Mouse (Mus musculus) embryo, embryonic 10.5 days (tissue): Measurements from ENCODE around the gene Wdr35.
A peak's percentile ranks its signal among the peaks of the same experiment; 100 is the strongest.

ENCODE experiments used
- DNase-seq: peaks from one replicate; pipeline ENCODE4 v3.0.0-alpha.2; 2015; ENCODE audit warnings: low spot score

Wdr35 gene

GRCm38 (mm10) chr12:9053345-9053744 lies 79.7 kb downstream of the Wdr35 start:
- DNase-seq: no peak

- no peak for DNase-seq
Observed at GRCm38 (mm10) chr12:9054012-9054411, 80.3 kb downstream of the Wdr35 start.

DNA sequence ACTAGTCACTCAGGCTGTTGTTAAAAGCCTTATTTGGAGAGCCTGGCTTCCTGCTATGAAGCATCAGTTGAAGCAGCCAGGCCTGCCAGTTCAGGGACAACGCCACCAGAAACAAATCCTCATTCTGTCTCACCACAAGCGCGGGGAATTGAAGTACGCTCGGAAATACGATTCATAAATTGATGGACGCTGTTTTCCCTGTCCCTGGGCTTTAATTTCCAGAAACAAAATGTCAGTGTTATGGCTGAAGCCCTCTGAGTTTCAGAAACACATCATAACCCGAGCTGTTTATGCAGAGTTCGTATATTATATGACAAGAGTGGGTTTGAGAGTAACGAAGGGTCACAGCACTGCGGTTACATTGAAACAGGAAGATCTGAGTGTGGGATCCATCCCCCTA lies 81.6 kb downstream of the Wdr35 start:
- no peak for DNase-seq

DNA sequence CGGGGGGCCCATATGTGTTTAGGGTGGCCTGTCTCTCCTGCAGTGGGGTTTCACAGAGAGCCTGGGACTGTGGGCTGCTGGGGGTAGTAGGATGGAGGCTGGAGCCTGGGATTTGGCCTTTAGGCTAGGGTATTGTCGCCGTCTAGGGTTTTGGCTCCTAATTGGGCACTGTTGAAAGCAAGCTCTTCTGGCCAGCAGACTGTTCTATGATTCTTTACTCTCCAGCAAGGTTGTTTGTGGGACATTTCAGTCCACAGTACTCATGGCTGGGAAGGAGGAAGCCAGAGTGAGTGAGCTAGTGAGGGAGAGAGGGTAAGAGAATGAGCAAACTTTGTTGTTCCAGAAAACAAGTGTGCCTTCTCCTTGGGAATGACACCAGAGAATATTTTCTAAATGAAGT lies 85.8 kb downstream of the Wdr35 start:
- DNase-seq: no peak

GRCm38 (mm10) chr12:9059965-9060364 lies 86.3 kb downstream of the Wdr35 start:
- DNase-seq: no peak

DNA sequence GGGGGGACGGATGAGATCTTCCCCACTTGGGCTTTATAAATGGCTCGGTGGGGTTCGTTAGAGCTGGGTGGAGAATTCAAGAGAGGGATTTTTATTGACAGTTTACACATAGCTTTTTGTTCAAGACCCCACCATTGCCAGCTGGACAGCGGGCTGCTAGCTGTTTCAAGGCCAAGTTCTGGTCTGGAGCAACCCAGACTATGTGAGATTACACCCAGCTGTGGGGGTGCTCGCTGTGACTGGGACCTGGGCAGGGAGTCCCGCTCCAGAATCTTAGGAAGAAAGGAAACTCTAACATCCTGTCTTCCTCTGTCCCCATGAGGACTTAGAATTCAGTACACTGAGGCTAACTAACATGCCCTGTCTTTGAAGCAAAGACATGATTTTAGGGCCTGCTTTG lies 89.9 kb downstream of the Wdr35 start:
- no peak for DNase-seq

DNA sequence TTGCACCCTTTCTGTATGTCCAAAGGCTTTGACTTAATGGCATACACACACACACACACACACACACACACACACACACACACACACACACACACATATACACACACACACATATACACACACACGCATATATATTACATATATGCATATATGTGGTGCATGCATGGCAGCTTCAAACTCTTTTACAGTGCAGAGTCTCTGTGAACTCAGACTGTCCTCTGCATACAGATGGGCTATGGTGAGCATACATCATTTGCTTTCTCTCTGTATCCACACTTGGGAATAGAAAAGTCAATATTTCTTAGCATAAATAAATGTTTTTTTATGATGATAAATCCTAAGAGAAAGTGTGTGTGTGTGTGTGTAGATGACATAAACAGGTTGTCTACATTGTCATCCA lies 97.4 kb downstream of the Wdr35 start:
- no peak for DNase-seq

- peak; percentile 7 for DNase-seq
Observed at GRCm38 (mm10) chr12:9071493-9071892, 97.8 kb downstream of the Wdr35 start.

GRCm38 (mm10) chr12:9077554-9078125 lies 103.9 kb downstream of the Wdr35 start:
- no peak for DNase-seq
